Mouse (Mus musculus) heart, postnatal 14 days (tissue): Measurements from ENCODE around the gene Ms4a8a. TPM values are rescaled to one million over a fixed set of nuclear protein-coding genes. Genes with fewer than 3 reads are reported as not detected.

ENCODE experiments used
- DNase-seq, 2 experiments: peaks; one replicate each; pipeline ENCODE4 v3.0.0; 2021 to 2022
- intact Hi-C: fragments of 180-260 bp; cut with DNase I; formaldehyde crosslinking; loops from one replicate; pipeline ENCODE4 v1.15.1; 2025
- total RNA-seq, 2 experiments: library from RNA; stranded (reverse); gene quantifications; 2 replicates each; pipeline ENCODE4 v1.2.3; 2021

The Ms4a8a gene
- total RNA-seq, 2 experiments from 2014 or later: 1.8 to 2.7 TPM

GRCm38 (mm10) chr19:11022382-11022781, 58.5 kb downstream of the Ms4a8a start:
- intact Hi-C loops: no loop called here
- DNase-seq: no peak

GRCm38 (mm10) chr19:11017891-11018290, 63.0 kb downstream of the Ms4a8a start, which contains the start of gene Ms4a18:
Ms4a18 (minus strand) TSS chr19:11018031.
- intact Hi-C loops: no loop called here

More at GRCm38 (mm10) chr19:11017891-11018290, 63.0 kb downstream of the Ms4a8a start, which contains the start of gene Ms4a18:
- no peak for DNase-seq

Other genes starting within 250 kb of the Ms4a8a start
- gene Slc15a3, start 241.4 kb downstream of the Ms4a8a start, total RNA-seq: 1 to 10 TPM; 2.6 to 2.9 TPM
- gene Tmem132a, start 211.2 kb downstream of the Ms4a8a start, total RNA-seq: 10 to 100 TPM; 18.6 to 23.6 TPM
- gene Tmem109, start 199.1 kb downstream of the Ms4a8a start, total RNA-seq: 10 to 100 TPM; 80.3 to 85.0 TPM
- 100 to 1,000 TPM; 184 to 192 TPM for gene Prpf19, start 185.9 kb downstream of the Ms4a8a start, total RNA-seq
- not detected for gene Zp1, start 160.5 kb downstream of the Ms4a8a start, total RNA-seq
- under 1 TPM in 1 of 2 experiments, not detected in 1; 0.14 TPM for gene Ptgdr2, start 143.9 kb downstream of the Ms4a8a start, total RNA-seq
- gene Ccdc86, start 131.8 kb downstream of the Ms4a8a start, total RNA-seq: 1 to 10 TPM; 5.3 to 6.4 TPM
- not detected for gene Ms4a10, start 106.4 kb downstream of the Ms4a8a start, total RNA-seq
- gene Ms4a15, start 87.9 kb downstream of the Ms4a8a start, total RNA-seq: not detected
- not detected for gene Ms4a18, start 63.1 kb downstream of the Ms4a8a start, total RNA-seq
- gene 1700017D01Rik, start 49.8 kb upstream of the Ms4a8a start, total RNA-seq: not detected
- gene 1700025F22Rik, start 84.2 kb upstream of the Ms4a8a start, total RNA-seq: not detected
- gene Ms4a13, start 115.6 kb upstream of the Ms4a8a start, total RNA-seq: not detected
- gene Ms4a12, start 151.3 kb upstream of the Ms4a8a start, total RNA-seq: not detected
- under 1 TPM; 0.59 to 0.74 TPM for gene Ms4a1, start 185.1 kb upstream of the Ms4a8a start, total RNA-seq
- gene Ms4a5, start 202.8 kb upstream of the Ms4a8a start, total RNA-seq: not detected
- gene Ms4a14, start 233.4 kb upstream of the Ms4a8a start, total RNA-seq: under 1 TPM in 1 of 2 experiments, not detected in 1; 0.10 TPM